Mouse (Mus musculus): ENCODE results near the gene Taf1c.

DNA sequence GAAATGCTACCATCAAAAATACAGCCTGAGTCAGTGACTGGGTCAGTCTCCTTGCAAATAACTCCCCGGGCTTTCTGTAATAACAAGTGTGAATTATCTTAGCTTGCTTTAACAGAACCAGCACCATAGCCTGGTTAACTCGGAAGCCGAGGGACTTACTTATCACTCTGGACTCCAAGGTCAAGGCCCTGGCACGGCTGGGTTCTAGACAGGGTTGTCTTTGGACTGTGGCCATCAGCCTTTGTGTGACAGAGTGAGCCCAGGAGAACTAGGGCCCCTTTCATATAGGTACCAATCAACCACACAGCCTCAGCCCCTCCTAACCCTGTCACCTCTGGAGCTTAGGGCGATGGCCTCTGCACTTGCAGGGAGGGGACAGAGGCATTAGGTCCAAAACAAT is 36.0 kb upstream of the Taf1c start:
- TF ChIP-seq CTCF (IDR thresholded peaks at IDR 0.05; ENCODE audit: borderline replicate concordance, control insufficient read depth, extremely low read depth, insufficient read depth, low read length, poor library complexity) (no peak), POLR2A (IDR thresholded peaks at IDR 0.05; ENCODE audit: control insufficient read depth, extremely low read depth, insufficient read depth, low read length, poor library complexity) (no peak)
